Mouse (Mus musculus) heart, adult 2 months (tissue): ENCODE measurements around the gene Aph1b. TPM values are rescaled to one million over a fixed set of nuclear protein-coding genes. Genes with fewer than 3 reads are reported as not detected.

Source experiments
- DNase-seq, 2 experiments: peaks; one replicate each; pipeline ENCODE4 v3.0.0; 2021
- H3K27ac ChIP-seq: fragments of 200-600 bp; 2 replicates; pipeline ENCODE4 v1.8.1; 2022
- H3K27me3 ChIP-seq: fragments of 200-500 bp; 2 replicates; pipeline ENCODE4 v1.6.1; 2012; ENCODE audit warnings: mild to moderate bottlenecking, low read length, inconsistent platforms, mixed read lengths; ENCODE audit not compliant: control insufficient read depth, insufficient read depth
- H3K36me3 ChIP-seq: fragments of 200-500 bp; 2 replicates; pipeline ENCODE4 v1.6.1; 2012; ENCODE audit warnings: low read length, inconsistent platforms; ENCODE audit not compliant: control insufficient read depth, insufficient read depth
- H3K4me1 ChIP-seq: fragments of 200-500 bp; 2 replicates; pipeline ENCODE4 v1.6.1; 2011; ENCODE audit warnings: low read length; ENCODE audit not compliant: control insufficient read depth, insufficient read depth
- H3K4me3 ChIP-seq: fragments of 200-600 bp; 2 replicates; pipeline ENCODE4 v1.8.1; 2022
- H3K79me2 ChIP-seq: fragments of 200-500 bp; replicated peaks from 2 replicates; pipeline ENCODE4 v1.6.1; 2012; ENCODE audit warnings: mild to moderate bottlenecking, inconsistent platforms, low read length, moderate library complexity, mixed read lengths; ENCODE audit not compliant: control insufficient read depth, insufficient read depth
- H3K9ac ChIP-seq: fragments of 200-500 bp; 2 replicates; pipeline ENCODE4 v1.6.1; 2012; ENCODE audit warnings: low read depth, mild to moderate bottlenecking, control low read depth, inconsistent platforms, low read length, mixed read lengths
- CTCF ChIP-seq: fragments of 200-600 bp; IDR thresholded peaks from 2 replicates; pipeline ENCODE4 v1.8.1; 2022; ENCODE audit warnings: antibody characterized with exemption, mild to moderate bottlenecking, moderate library complexity
- EP300 ChIP-seq: fragments of 200-500 bp; IDR thresholded peaks from 2 replicates; pipeline ENCODE4 v1.6.1; 2011; ENCODE audit warnings: low read depth, low read length, control low read depth; ENCODE audit not compliant: insufficient read depth
- POLR2A ChIP-seq: fragments of 200-500 bp; IDR thresholded peaks from 2 replicates; pipeline ENCODE4 v1.6.1; 2011; ENCODE audit warnings: mild to moderate bottlenecking, low read depth, low read length, control low read depth; ENCODE audit not compliant: insufficient read depth
- WGBS: fragments of 180-500 bp; shearing (Covaris S2); methylation state at CpG from one replicate; pipeline ENCODE4 v1.1.7; 2018; 5-methylcytosine and 5-hydroxymethylcytosine counted together
- intact Hi-C: fragments of 180-260 bp; cut with DNase I; formaldehyde crosslinking; loops from one replicate; pipeline ENCODE4 v1.15.1; 2025
- long read RNA-seq: library from polyadenylated mRNA; stranded (forward); transcript quantifications from one replicate; pipeline ENCODE4 v2.0.0, GENCODE M21; 2021
- polyA plus RNA-seq: library from polyadenylated mRNA; depleted of rRNA; stranded (reverse); fragments of >200 nt; gene quantifications from 2 replicates; pipeline ENCODE4 v1.2.3, GENCODE M21; 2012; rRNA removed
- total RNA-seq, 2 experiments: library from RNA; stranded (reverse); gene quantifications; 2 replicates each; pipeline ENCODE4 v1.2.3; 2021

Gene Aph1b
- total RNA-seq, result 1 to 10 TPM; 4.3 to 5.2 TPM
- 2.3 and 5.4 TPM in 2 replicates for polyA plus RNA-seq
- long read RNA-seq, full-length matches to known transcripts, result 7 of 7 reads
- long read RNA-seq, partial matches to known transcripts, result 0 of 7 reads
- long read RNA-seq, other reads (novel, unspliced or antisense), result 0 of 7 reads

DNA sequence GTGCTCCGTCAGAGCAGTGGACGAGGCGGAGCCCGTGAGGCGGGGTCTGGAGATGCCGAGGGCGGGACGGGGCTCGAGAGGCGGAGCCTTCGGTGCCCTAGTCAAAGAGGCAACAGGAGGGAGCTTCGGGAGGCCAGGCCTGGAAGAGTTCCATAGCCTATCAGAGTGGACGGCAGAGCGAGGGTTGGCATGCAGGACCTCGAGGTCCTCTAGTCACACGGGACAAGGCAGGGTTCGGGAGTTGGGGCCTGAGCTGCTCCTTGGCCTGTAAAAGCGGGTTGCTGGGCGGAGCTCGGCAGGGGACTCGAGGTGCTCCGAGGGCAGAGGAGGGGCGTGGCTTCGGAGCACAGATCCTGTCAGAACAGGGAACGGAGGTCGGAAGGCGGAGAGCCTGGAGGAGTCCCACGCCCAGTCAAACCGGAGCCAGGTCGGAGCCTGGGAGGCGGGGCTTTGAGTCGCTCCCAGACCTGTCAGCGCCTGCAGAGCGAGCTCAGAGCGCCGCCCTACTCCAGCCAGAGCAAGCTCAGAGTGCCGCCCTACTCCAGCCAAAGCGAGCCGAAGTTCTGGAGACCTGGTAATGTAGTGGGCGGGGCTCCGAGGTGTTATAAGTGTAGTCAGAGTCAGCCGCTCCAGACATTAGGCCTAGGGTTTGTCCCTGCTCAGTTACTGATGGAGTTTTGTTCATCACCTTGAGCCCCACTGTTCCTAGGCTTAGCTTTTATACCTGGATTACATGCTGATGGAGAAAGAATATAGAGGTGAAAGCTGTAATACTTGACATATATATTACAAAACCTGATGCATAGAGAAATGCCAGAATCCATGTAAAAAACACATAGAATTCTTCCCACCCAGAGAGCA lies at the start of gene Aph1b:
TSS of gene Aph1b (minus strand) at position 27 of the 861 bp plus-strand sequence.
- DNase-seq, result peak; percentile 97 to 98
- under 1% methylated on average over 42 of the region's 42 CpGs for whole genome bisulfite sequencing
- Histone ChIP-seq H3K79me2 (no peaks in the 10 kb centered on the region), H3K27me3 (no peaks in the 10 kb centered on the region), H3K27ac (peak within 1 kb of the TSS; percentile 88), H3K36me3 (no peaks in the 10 kb centered on the region), H3K4me3 (peak within 1 kb of the TSS; percentile 75), H3K4me1 (no peaks in the 10 kb centered on the region; the same call in 1 of the 2 replicates), H3K9ac (peak within 1 kb of the TSS; percentile 84)
- TF ChIP-seq CTCF (0 out of 2 replicates have a peak, but pooled peaks have one; percentile 2), EP300 (peak; percentile 56; the same call in 1 of the 2 replicates), POLR2A (peak; percentile 74)
- intact Hi-C loops, result loop anchor here (2.0 kb wide), 1 partner anchor 39 kb away; the partner anchor contains the start of gene Aph1c

DNA sequence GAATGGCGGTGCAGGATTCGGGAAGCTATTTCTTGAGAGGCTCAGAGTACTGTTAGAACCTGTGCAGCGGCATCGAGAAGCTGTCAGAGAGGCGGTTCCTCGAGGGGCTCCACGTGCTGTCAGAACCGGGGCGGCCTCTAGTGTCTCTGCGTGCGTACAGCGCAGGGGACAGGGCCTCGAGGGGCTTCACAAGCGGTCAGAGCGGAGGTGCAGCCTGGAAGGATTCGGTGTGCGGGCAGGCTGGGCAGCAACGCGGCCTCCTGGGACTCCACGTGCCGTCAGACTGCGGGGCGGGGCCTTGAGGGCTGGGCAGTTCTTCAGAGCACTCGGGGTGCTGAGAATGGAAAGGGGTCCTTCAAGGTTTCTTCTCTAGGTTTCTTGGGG lies 39.8 kb upstream of the Aph1b start:
- no peak for DNase-seq
- TF ChIP-seq CTCF (no peak), EP300 (no peak), POLR2A (no peak)
- Histone ChIP-seq H3K27ac (peak overlapping the region; percentile 10; the same call in 1 of the 2 replicates), H3K27me3 (no peaks in the 10 kb centered on the region), H3K4me1 (peaks cover 2% of the 10 kb centered on the region), H3K9ac (peak overlapping the region; percentile 58), H3K79me2 (no peaks in the 10 kb centered on the region), H3K4me3 (peak overlapping the region; percentile 86), H3K36me3 (no peaks in the 10 kb centered on the region)
- WGBS, result under 1% methylated on average over 24 of the region's 24 CpGs
- intact Hi-C loops, result loop anchor here (2.0 kb wide), 2 partner anchors 40 to 84 kb away; partner anchors contain the start of genes Aph1b and Rab8b

DNA sequence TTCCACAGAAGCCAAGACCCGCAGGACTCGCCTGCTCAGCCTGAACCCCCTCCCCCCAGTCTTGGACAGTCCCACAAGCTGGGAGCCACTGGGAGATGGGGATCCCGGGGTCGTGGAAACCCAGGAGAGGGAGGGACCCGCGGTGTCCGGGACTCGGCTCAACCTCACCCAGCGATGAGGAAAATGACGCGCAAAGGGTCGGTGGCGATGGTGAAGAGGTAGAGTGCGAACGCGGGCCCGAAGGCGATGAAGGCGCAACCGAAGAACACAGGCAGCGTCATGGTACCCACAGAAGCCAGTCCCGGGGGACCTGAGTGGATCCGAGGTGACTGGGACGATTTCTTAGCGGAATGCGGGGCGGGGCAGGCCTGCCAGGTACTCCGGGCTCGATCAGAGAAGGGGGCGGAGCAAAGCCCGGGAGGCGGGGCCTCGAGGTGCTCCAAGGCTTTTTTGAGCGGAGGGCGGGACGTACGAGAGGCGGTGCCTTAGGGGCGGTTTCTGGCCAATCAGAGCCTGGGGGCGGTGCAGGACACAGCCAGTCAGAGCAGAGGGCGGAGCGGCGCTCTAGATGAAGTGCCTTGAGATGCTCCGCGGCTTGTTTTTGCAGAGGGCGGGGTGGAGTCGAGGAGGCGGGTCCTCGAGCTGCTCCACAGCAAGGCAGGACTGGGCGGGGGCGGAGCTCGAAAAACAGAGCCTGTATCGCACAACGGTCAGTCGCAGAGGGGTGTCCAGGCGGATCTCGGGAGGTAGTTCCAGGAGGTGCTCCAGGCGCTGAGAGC lies 39.2 kb upstream of the Aph1b start, which contains the start of gene Aph1c:
TSS of gene Aph1c (minus strand) at position 409 of the 779 bp plus-strand sequence.
- peak within 1 kb of the TSS; percentile 86 for H3K4me3 ChIP-seq
- H3K4me1 ChIP-seq, result peaks cover 2% of the 10 kb centered on the region
- H3K36me3 ChIP-seq, result no peaks in the 10 kb centered on the region
- no peaks in the 10 kb centered on the region for H3K79me2 ChIP-seq
- H3K27ac ChIP-seq, result peak within 1 kb of the TSS; percentile 59
- WGBS, result under 1% methylated on average over 58 of the region's 58 CpGs
- no peaks in the 10 kb centered on the region for H3K27me3 ChIP-seq
- peak within 1 kb of the TSS; percentile 58 for H3K9ac ChIP-seq
- intact Hi-C loops, result loop anchor here (2.0 to 5.0 kb wide), 3 partner anchors 40 to 103 kb away; partner anchors contain the start of genes Aph1b and Rab8b
- DNase-seq, result peak; percentile 97 to 99
- TF ChIP-seq CTCF (no peak), POLR2A (peak; percentile 68)

DNA sequence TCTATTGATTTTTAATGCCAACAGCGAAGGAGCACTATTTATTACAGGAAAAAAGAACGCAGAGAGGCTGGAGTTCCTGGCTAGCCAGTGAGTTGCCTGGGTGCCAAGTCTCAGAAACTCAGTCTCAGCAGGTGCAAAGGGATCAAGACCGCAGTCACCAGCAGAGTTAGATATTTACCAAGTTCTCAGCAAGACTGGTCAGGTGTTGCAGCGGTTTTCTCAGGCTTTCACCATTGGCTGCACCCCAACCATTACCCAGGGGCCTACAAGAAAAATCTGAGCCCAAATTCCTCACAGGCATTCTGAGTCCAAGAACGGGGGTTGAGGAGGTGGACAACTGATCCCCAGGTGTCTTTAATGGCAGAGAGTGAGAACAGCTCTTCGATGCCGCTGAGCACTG lies 38.6 kb upstream of the Aph1b start:
- H3K27ac ChIP-seq, result no peak overlapping the region

DNA sequence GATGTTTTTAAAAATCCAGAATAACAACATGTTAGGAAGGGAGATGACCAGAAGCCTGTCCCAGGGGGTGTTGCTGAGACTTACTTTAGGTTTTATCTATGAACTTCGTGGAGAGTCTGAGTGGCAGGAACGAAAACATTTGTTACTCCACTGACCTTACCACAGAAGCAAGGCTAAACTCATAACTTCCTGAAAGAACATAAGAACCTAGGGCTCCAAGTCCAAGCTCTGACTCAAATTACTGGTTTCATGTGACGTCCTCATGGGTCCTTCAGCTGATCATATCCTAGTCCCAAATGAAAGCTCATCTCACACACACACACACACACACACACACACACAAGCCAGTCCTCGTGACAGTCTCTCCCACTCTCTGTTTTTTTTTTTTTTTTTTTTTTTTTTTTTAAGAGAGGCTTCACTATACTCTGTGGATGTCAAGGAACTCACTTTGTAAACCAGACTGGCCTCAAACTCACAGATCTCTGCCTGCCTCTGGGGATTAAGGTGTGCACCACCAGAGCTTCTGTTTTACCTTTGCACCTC lies 37.1 kb upstream of the Aph1b start:
- no peak for DNase-seq
- WGBS, result 42% methylated on average over 4 of the region's 4 CpGs
- no peak for TF ChIP-seq POLR2A
- TF ChIP-seq EP300, result no peak
- no peak for TF ChIP-seq CTCF
- intact Hi-C loops, result loop anchor here (5.0 kb wide), 1 partner anchor 105 kb away; no protein-coding TSS in a partner anchor
- Histone ChIP-seq H3K36me3 (no peaks in the 10 kb centered on the region), H3K4me3 (no peak overlapping the region), H3K79me2 (no peaks in the 10 kb centered on the region), H3K27me3 (no peaks in the 10 kb centered on the region), H3K27ac (no peak overlapping the region), H3K9ac (no peak overlapping the region), H3K4me1 (peaks cover 2% of the 10 kb centered on the region)

More for the DNA sequence above, 38.6 kb upstream of the Aph1b start:
- Histone ChIP-seq H3K9ac (no peak overlapping the region; the same call in 1 of the 2 replicates), H3K4me3 (peak overlapping the region; percentile 86; the same call in 1 of the 2 replicates), H3K79me2 (no peaks in the 10 kb centered on the region), H3K36me3 (no peaks in the 10 kb centered on the region), H3K27me3 (no peaks in the 10 kb centered on the region), H3K4me1 (peaks cover 2% of the 10 kb centered on the region)
- intact Hi-C loops, result loop anchor here (2.0 to 5.0 kb wide), 3 partner anchors 39 to 103 kb away; partner anchors contain the start of genes Aph1b and Rab8b
- 40% methylated on average over 7 of the region's 7 CpGs for WGBS
- no peak for DNase-seq
- no peak for TF ChIP-seq EP300
